Mouse (Mus musculus): ENCODE results near the gene Krt33b. TPM values are rescaled to one million over a fixed set of nuclear protein-coding genes. Genes with fewer than 3 reads are reported as not detected.

Krt33b gene
- polyA plus RNA-seq, 1 experiment: not detected

GRCm38 (mm10) chr11:100005905-100006304 lies 23.8 kb downstream of the Krt33b start:
- no peak overlapping the region for H3K4me3 ChIP-seq (replicated peaks)
- H3K9me3 ChIP-seq (ENCODE audit: control insufficient read depth, low read length): peaks cover 4% of the 10 kb centered on the region
- H3K27me3 ChIP-seq (ENCODE audit: control insufficient read depth): no peaks in the 10 kb centered on the region
- H3K36me3 ChIP-seq (ENCODE audit: control insufficient read depth): no peaks in the 10 kb centered on the region
- TF ChIP-seq TAL1 (IDR thresholded peaks at IDR 0.05; ENCODE audit: low read length): no peak
- no peak for TF ChIP-seq GATA1 (IDR thresholded peaks at IDR 0.05; ENCODE audit: low read length)
- H3K4me1 ChIP-seq (ENCODE audit: control insufficient read depth): no peaks in the 10 kb centered on the region

- Histone ChIP-seq H3K36me3 (ENCODE audit: control insufficient read depth) (no peaks in the 10 kb centered on the region), H3K27me3 (ENCODE audit: control insufficient read depth) (no peaks in the 10 kb centered on the region), H3K4me1 (ENCODE audit: control insufficient read depth) (no peaks in the 10 kb centered on the region), H3K4me3 (replicated peaks) (no peak overlapping the region), H3K9me3 (ENCODE audit: control insufficient read depth, low read length) (peaks cover 6% of the 10 kb centered on the region)
- no peak for TF ChIP-seq GATA1 (IDR thresholded peaks at IDR 0.05; ENCODE audit: low read length)
These were observed 24.8 kb downstream of the Krt33b start for GRCm38 (mm10) chr11:100004846-100005245.

GRCm38 (mm10) chr11:99999091-99999490 lies 30.6 kb downstream of the Krt33b start:
- TF ChIP-seq TAL1 (IDR thresholded peaks at IDR 0.05; ENCODE audit: low read length) (no peak), GATA1 (IDR thresholded peaks at IDR 0.05; ENCODE audit: low read length) (no peak)
- no peak overlapping the region for H3K4me3 ChIP-seq (replicated peaks)
- no peaks in the 10 kb centered on the region for H3K4me1 ChIP-seq (ENCODE audit: control insufficient read depth)
- H3K27me3 ChIP-seq (ENCODE audit: control insufficient read depth): peaks cover 6% of the 10 kb centered on the region; the same call in 1 of the 2 replicates
- H3K36me3 ChIP-seq (ENCODE audit: control insufficient read depth): no peaks in the 10 kb centered on the region
- peaks cover 18% of the 10 kb centered on the region for H3K9me3 ChIP-seq (ENCODE audit: control insufficient read depth, low read length)

- Histone ChIP-seq H3K36me3 (ENCODE audit: control insufficient read depth) (no peaks in the 10 kb centered on the region), H3K4me3 (replicated peaks) (no peak overlapping the region), H3K27me3 (ENCODE audit: control insufficient read depth) (peaks cover 16% of the 10 kb centered on the region), H3K9me3 (ENCODE audit: control insufficient read depth, low read length) (peaks cover 13% of the 10 kb centered on the region), H3K4me1 (ENCODE audit: control insufficient read depth) (no peaks in the 10 kb centered on the region)
- TF ChIP-seq TAL1 (IDR thresholded peaks at IDR 0.05; ENCODE audit: low read length) (no peak), GATA1 (IDR thresholded peaks at IDR 0.05; ENCODE audit: low read length) (no peak)
These were observed 35.3 kb downstream of the Krt33b start for GRCm38 (mm10) chr11:99994384-99994661.

- Histone ChIP-seq H3K9me3 (ENCODE audit: control insufficient read depth, low read length) (peaks cover 8% of the 10 kb centered on the region), H3K36me3 (ENCODE audit: control insufficient read depth) (no peaks in the 10 kb centered on the region), H3K4me3 (replicated peaks) (no peak within 1 kb of the TSS), H3K27me3 (ENCODE audit: control insufficient read depth) (peaks cover 16% of the 10 kb centered on the region), H3K4me1 (ENCODE audit: control insufficient read depth) (no peaks in the 10 kb centered on the region)
- TF ChIP-seq TAL1 (IDR thresholded peaks at IDR 0.05; ENCODE audit: low read length) (no peak), GATA1 (IDR thresholded peaks at IDR 0.05; ENCODE audit: low read length) (no peak)
These were observed 35.9 kb downstream of the Krt33b start, which contains the start of gene Krtap17-1 for GRCm38 (mm10) chr11:99993620-99994383. Gene Krtap17-1 (minus strand): TSS chr11:99993994.

- no peak overlapping the region for H3K4me3 ChIP-seq (replicated peaks)
- peaks cover 16% of the 10 kb centered on the region for H3K27me3 ChIP-seq (ENCODE audit: control insufficient read depth)
- no peaks in the 10 kb centered on the region for H3K4me1 ChIP-seq (ENCODE audit: control insufficient read depth)
- H3K9me3 ChIP-seq (ENCODE audit: control insufficient read depth, low read length): peaks cover 11% of the 10 kb centered on the region
- no peaks in the 10 kb centered on the region for H3K36me3 ChIP-seq (ENCODE audit: control insufficient read depth)
- no peak for TF ChIP-seq GATA1 (IDR thresholded peaks at IDR 0.05; ENCODE audit: low read length)
- no peak for TF ChIP-seq TAL1 (IDR thresholded peaks at IDR 0.05; ENCODE audit: low read length)
These were observed 39.1 kb downstream of the Krt33b start for GRCm38 (mm10) chr11:99990571-99990970.

- Histone ChIP-seq H3K9me3 (ENCODE audit: control insufficient read depth, low read length) (peaks cover 18% of the 10 kb centered on the region), H3K36me3 (ENCODE audit: control insufficient read depth) (no peaks in the 10 kb centered on the region), H3K4me3 (replicated peaks) (no peak overlapping the region), H3K27me3 (ENCODE audit: control insufficient read depth) (peaks cover 13% of the 10 kb centered on the region), H3K4me1 (ENCODE audit: control insufficient read depth) (no peaks in the 10 kb centered on the region)
- no peak for TF ChIP-seq TAL1 (IDR thresholded peaks at IDR 0.05; ENCODE audit: low read length)
- no peak for TF ChIP-seq GATA1 (IDR thresholded peaks at IDR 0.05; ENCODE audit: low read length)
These were observed 39.7 kb downstream of the Krt33b start for GRCm38 (mm10) chr11:99989881-99990405.

- Histone ChIP-seq H3K4me3 (replicated peaks) (no peak overlapping the region), H3K9me3 (ENCODE audit: control insufficient read depth, low read length) (peaks cover 19% of the 10 kb centered on the region), H3K27me3 (ENCODE audit: control insufficient read depth) (peaks cover 5% of the 10 kb centered on the region), H3K36me3 (ENCODE audit: control insufficient read depth) (no peaks in the 10 kb centered on the region), H3K4me1 (ENCODE audit: control insufficient read depth) (no peaks in the 10 kb centered on the region)
- TF ChIP-seq GATA1 (IDR thresholded peaks at IDR 0.05; ENCODE audit: low read length): no peak
- no peak for TF ChIP-seq TAL1 (IDR thresholded peaks at IDR 0.05; ENCODE audit: low read length)
These were observed 41.1 kb downstream of the Krt33b start for GRCm38 (mm10) chr11:99988530-99988929.

GRCm38 (mm10) chr11:99986180-99986647 lies 43.5 kb downstream of the Krt33b start, which contains the start of gene Krtap16-1:
Gene Krtap16-1 (minus strand): TSS chr11:99986597.
- no peaks in the 10 kb centered on the region; the same call in 1 of the 2 replicates for H3K27me3 ChIP-seq (ENCODE audit: control insufficient read depth)
- H3K9me3 ChIP-seq (ENCODE audit: control insufficient read depth, low read length): peaks cover 19% of the 10 kb centered on the region
- H3K36me3 ChIP-seq (ENCODE audit: control insufficient read depth): no peaks in the 10 kb centered on the region
- no peaks in the 10 kb centered on the region for H3K4me1 ChIP-seq (ENCODE audit: control insufficient read depth)
- no peak within 1 kb of the TSS for H3K4me3 ChIP-seq (replicated peaks)
- no peak for TF ChIP-seq GATA1 (IDR thresholded peaks at IDR 0.05; ENCODE audit: low read length)
